Mouse (Mus musculus) c-Kit-positive CD71-positive TER-119-negative erythroid progenitor cells, embryonic 14.5 days (primary cell): Measurements from ENCODE around the gene Krtcap2.
"Not testable (repeated sequence)": the region's sequence is repeated elsewhere in the genome, so short reads cannot be mapped to it uniquely, and the experiment has no call there.

Source experiments
- DNase-seq: peaks from one replicate; pipeline ENCODE4 v3.0.0-alpha.2; 2013; ENCODE audit warnings: low read depth

The Krtcap2 gene

GRCm38 (mm10) chr3:89245688-89246171 lies at the start of gene Krtcap2:
Gene Krtcap2 (plus strand): TSS chr3:89245966.
- DNase-seq: no peak

GRCm38 (mm10) chr3:89195979-89196877 lies 49.5 kb upstream of the Krtcap2 start:
- DNase-seq: peak; percentile 82

GRCm38 (mm10) chr3:89199839-89200238 lies 45.9 kb upstream of the Krtcap2 start:
- no peak for DNase-seq

GRCm38 (mm10) chr3:89202253-89203141 lies 43.3 kb upstream of the Krtcap2 start, which contains the start of gene Gba:
Gene Gba (plus strand): TSS chr3:89202928.
- peak; percentile 94 for DNase-seq

GRCm38 (mm10) chr3:89203142-89203514 lies 42.6 kb upstream of the Krtcap2 start:
- DNase-seq: no peak

- no peak for DNase-seq
These were observed 39.7 kb upstream of the Krtcap2 start for GRCm38 (mm10) chr3:89206079-89206478.

- no peak for DNase-seq
These were observed 39.1 kb upstream of the Krtcap2 start for GRCm38 (mm10) chr3:89206695-89207094.

- no peak for DNase-seq
These were observed 37.6 kb upstream of the Krtcap2 start for GRCm38 (mm10) chr3:89208075-89208657.

GRCm38 (mm10) chr3:89208736-89209135 lies 37.0 kb upstream of the Krtcap2 start:
- DNase-seq: no peak

GRCm38 (mm10) chr3:89209731-89210130 lies 36.0 kb upstream of the Krtcap2 start:
- DNase-seq: no peak

- DNase-seq: no peak
These were observed 35.6 kb upstream of the Krtcap2 start for GRCm38 (mm10) chr3:89210162-89210561.

- no peak for DNase-seq
These were observed 35.0 kb upstream of the Krtcap2 start for GRCm38 (mm10) chr3:89210731-89211130.

- DNase-seq: peak; percentile 87
These were observed 31.8 kb upstream of the Krtcap2 start for GRCm38 (mm10) chr3:89213803-89214530.

- DNase-seq: no peak
These were observed 30.9 kb upstream of the Krtcap2 start, which contains the start of gene Thbs3 for GRCm38 (mm10) chr3:89214681-89215411. Gene Thbs3 (plus strand): TSS chr3:89215180.

- peak; percentile 90 for DNase-seq
These were observed 29.9 kb upstream of the Krtcap2 start for GRCm38 (mm10) chr3:89215853-89216252.

GRCm38 (mm10) chr3:89216407-89216806 lies 29.4 kb upstream of the Krtcap2 start:
- DNase-seq: not testable (repeated sequence)

GRCm38 (mm10) chr3:89218271-89218670 lies 27.5 kb upstream of the Krtcap2 start:
- no peak for DNase-seq

GRCm38 (mm10) chr3:89219546-89219945 lies 26.2 kb upstream of the Krtcap2 start:
- DNase-seq: no peak

- no peak for DNase-seq
These were observed 24.6 kb upstream of the Krtcap2 start for GRCm38 (mm10) chr3:89221167-89221566.

- DNase-seq: no peak
These were observed 21.0 kb upstream of the Krtcap2 start for GRCm38 (mm10) chr3:89224796-89225195.
